ENCODE assay signal across 11 mouse cellular contexts in the genomic region with DNA sequence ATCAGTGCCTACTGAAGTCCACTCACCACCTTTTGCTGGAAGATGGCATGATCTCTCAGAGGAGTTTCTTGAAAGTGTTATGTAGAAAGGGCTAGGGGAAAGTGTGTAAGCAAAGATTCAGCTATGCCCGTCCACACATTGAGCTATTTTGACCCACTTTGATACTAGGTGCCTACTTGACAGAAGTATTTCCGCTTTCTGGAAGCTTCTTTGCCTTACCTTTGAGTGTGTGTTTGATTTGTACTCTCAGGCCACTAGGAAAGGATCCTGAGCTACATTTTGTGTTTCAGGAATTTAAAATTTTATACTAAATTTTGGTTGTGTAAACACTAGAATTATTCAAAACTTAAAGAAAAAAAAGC.
DNase-seq lines count a peak whose midpoint lies in the region; ATAC-seq and TF ChIP-seq lines count a peak whose summit lies in the region.
"Had no signal": no experiment of that assay in that cellular context is flagged by ENCODE, and none has a peak within 500 bp of the region (broad histone marks: within the 10 kb centered on the region; RNA-seq: fewer than 3 reads in every experiment).

No protein-coding gene starts in this region.

- no peak overlapping the region for H3K9ac ChIP-seq in kidney, postnatal 0 days (ENCODE audit: low read depth, low read length)
- H3K9ac ChIP-seq in forebrain, embryonic 12.5 days = no peak overlapping the region
- H3K9ac ChIP-seq in hindbrain, postnatal 0 days (replicated peaks; ENCODE audit: low read length) = no peak overlapping the region
- no peak overlapping the region; the same call in 1 of the 2 replicates for H3K9ac ChIP-seq in midbrain, postnatal 0 days (replicated peaks; ENCODE audit: low read length, poor library complexity, severe bottlenecking)

- H3K4me3 ChIP-seq in kidney, postnatal 0 days (replicated peaks; ENCODE audit: low read depth, low read length) = no peak overlapping the region
- no peak overlapping the region for H3K4me3 ChIP-seq in forebrain, embryonic 12.5 days (replicated peaks)
- no peak overlapping the region for H3K4me3 ChIP-seq in hindbrain, postnatal 0 days (ENCODE audit: low read length)
- no peak overlapping the region for H3K4me3 ChIP-seq in midbrain, postnatal 0 days (ENCODE audit: low read depth, low read length)
- H3K4me3 ChIP-seq: layer of hippocampus, adult 2 months had no signal

- no peaks in the 10 kb centered on the region for H3K36me3 ChIP-seq in kidney, postnatal 0 days (ENCODE audit: insufficient read depth, low read length)
- H3K36me3 ChIP-seq in forebrain, embryonic 12.5 days (replicated peaks) = peaks cover 6% of the 10 kb centered on the region; the same call in 1 of the 2 replicates
- H3K36me3 ChIP-seq in hindbrain, postnatal 0 days (ENCODE audit: insufficient read depth, low read length) = no peaks in the 10 kb centered on the region
- no peaks in the 10 kb centered on the region for H3K36me3 ChIP-seq in midbrain, postnatal 0 days (ENCODE audit: insufficient read depth, low read length)

- H3K4me1 ChIP-seq in kidney, postnatal 0 days (replicated peaks; ENCODE audit: insufficient read depth, low read length) = peaks cover 4% of the 10 kb centered on the region; the same call in 1 of the 2 replicates
- H3K4me1 ChIP-seq in forebrain, embryonic 12.5 days = peaks cover 24% of the 10 kb centered on the region
- H3K4me1 ChIP-seq in hindbrain, postnatal 0 days (ENCODE audit: insufficient read depth, low read length) = peaks cover 10% of the 10 kb centered on the region; the same call in 1 of the 2 replicates
- H3K4me1 ChIP-seq in midbrain, postnatal 0 days (ENCODE audit: insufficient read depth, low read length) = peaks cover 13% of the 10 kb centered on the region; the same call in 1 of the 2 replicates

- no peaks in the 10 kb centered on the region for H3K27me3 ChIP-seq in kidney, postnatal 0 days (ENCODE audit: insufficient read depth, low read length)
- H3K27me3 ChIP-seq in forebrain, embryonic 12.5 days = no peaks in the 10 kb centered on the region
- H3K27me3 ChIP-seq in hindbrain, postnatal 0 days (ENCODE audit: insufficient read depth, low read length) = no peaks in the 10 kb centered on the region
- H3K27me3 ChIP-seq in midbrain, postnatal 0 days (ENCODE audit: insufficient read depth, low read length) = no peaks in the 10 kb centered on the region

- no peak for DNase-seq in kidney, postnatal 0 days (ENCODE audit: low spot score)
- DNase-seq in kidney, postnatal 36 days = no peak
- no peak for DNase-seq in hindbrain, postnatal 0 days (ENCODE audit: low spot score)
- DNase-seq in midbrain, postnatal 0 days (ENCODE audit: low spot score) = no peak
- DNase-seq in embryo, embryonic 10.5 days (ENCODE audit: low spot score) = no peak
- DNase-seq in urinary bladder, postnatal 14 days (ENCODE audit: low spot score) = no peak
- no peak for DNase-seq in frontal cortex, postnatal 10 days (ENCODE audit: low spot score in 2 of 2)
- DNase-seq: heart, adult 18-20 months had no signal

- H3K4me2 ChIP-seq in kidney, postnatal 0 days (ENCODE audit: low read length) = no peak overlapping the region
- 0 out of 2 replicates have a peak overlapping the region, but pooled peaks have one; percentile 39 for H3K4me2 ChIP-seq in forebrain, embryonic 12.5 days
- H3K4me2 ChIP-seq in hindbrain, postnatal 0 days (ENCODE audit: low read depth, low read length) = peak overlapping the region; percentile 49; the same call in 1 of the 2 replicates
- H3K4me2 ChIP-seq in midbrain, postnatal 0 days (ENCODE audit: low read depth, low read length, poor library complexity, severe bottlenecking) = peak overlapping the region; percentile 44

- TF ChIP-seq CTCF in kidney, postnatal 0 days (IDR thresholded peaks at IDR 0.05; ENCODE audit: low read depth) = no peak
- TF ChIP-seq CTCF in hindbrain, postnatal 0 days (IDR thresholded peaks at IDR 0.05; ENCODE audit: low read depth) = no peak
- TF ChIP-seq CTCF in midbrain, postnatal 0 days (IDR thresholded peaks at IDR 0.05) = no peak

- H3K27ac ChIP-seq in kidney, postnatal 0 days = peak overlapping the region; percentile 78
- H3K27ac ChIP-seq in forebrain, embryonic 12.5 days = peak overlapping the region; percentile 75
- H3K27ac ChIP-seq in hindbrain, postnatal 0 days = peak overlapping the region; percentile 76
- H3K27ac ChIP-seq in midbrain, postnatal 0 days (ENCODE audit: low read depth, low read length) = 0 out of 2 replicates have a peak overlapping the region, but pooled peaks have one; percentile 32
- H3K27ac ChIP-seq: stomach, postnatal 0 days had no signal

- ATAC-seq in kidney, postnatal 0 days (replicated peaks; ENCODE audit: low FRiP score, low read depth) = no peak
- ATAC-seq in forebrain, embryonic 12.5 days (ENCODE audit: low FRiP score) = no peak
- no peak; the same call in 1 of the 2 replicates for ATAC-seq in hindbrain, postnatal 0 days
- no peak for ATAC-seq in midbrain, postnatal 0 days (ENCODE audit: low FRiP score)

- H3K9me3 ChIP-seq in kidney, postnatal 0 days (replicated peaks; ENCODE audit: low read length) = no peaks in the 10 kb centered on the region
- H3K9me3 ChIP-seq in forebrain, embryonic 12.5 days = no peaks in the 10 kb centered on the region
- no peaks in the 10 kb centered on the region for H3K9me3 ChIP-seq in hindbrain, postnatal 0 days (ENCODE audit: low read length)
- H3K9me3 ChIP-seq in midbrain, postnatal 0 days (ENCODE audit: low read length) = no peaks in the 10 kb centered on the region

- 48% methylated on average over 2 of the region's 2 CpGs for WGBS in kidney, postnatal 0 days
- 58% methylated on average over 2 of the region's 2 CpGs for WGBS in forebrain, embryonic 12.5 days
- WGBS in hindbrain, postnatal 0 days = 65% methylated on average over 2 of the region's 2 CpGs
- 59% methylated on average over 2 of the region's 2 CpGs for WGBS in midbrain, postnatal 0 days
